Mouse (Mus musculus) hindbrain, embryonic 13.5 days (tissue): ENCODE results near the gene Ugt1a10. TPM values are rescaled to one million over a fixed set of nuclear protein-coding genes. Genes with fewer than 3 reads are reported as not detected.

Experiments used
- ATAC-seq: fragments of 200-750 bp; cut with Nextera tagmentation; 2 replicates; pipeline ENCODE4 v1.8.0; 2017; ENCODE audit warnings: moderate TSS enrichment; ENCODE audit not compliant: low FRiP score
- H3K27ac ChIP-seq: fragments of 300-500 bp; sonication (generic); 2 replicates; pipeline ENCODE4 v1.5.1; 2015; ENCODE audit warnings: inconsistent platforms, mild to moderate bottlenecking, moderate library complexity
- H3K27me3 ChIP-seq: fragments of 300-500 bp; sonication (generic); 2 replicates; pipeline ENCODE4 v1.6.1; 2015; ENCODE audit warnings: mild to moderate bottlenecking, inconsistent platforms
- H3K36me3 ChIP-seq: fragments of 300-500 bp; sonication (generic); 2 replicates; pipeline ENCODE4 v1.6.1; 2015; ENCODE audit warnings: mild to moderate bottlenecking, inconsistent platforms
- H3K4me1 ChIP-seq: fragments of 300-500 bp; sonication (generic); replicated peaks from 2 replicates; pipeline ENCODE4 v1.6.1; 2015; ENCODE audit warnings: inconsistent platforms
- H3K4me2 ChIP-seq: fragments of 300-500 bp; sonication (generic); 2 replicates; pipeline ENCODE4 v1.6.1; 2015; ENCODE audit warnings: inconsistent platforms, mild to moderate bottlenecking, moderate library complexity
- H3K4me3 ChIP-seq: fragments of 300-500 bp; sonication (generic); 2 replicates; pipeline ENCODE4 v1.5.1; 2015; ENCODE audit warnings: mild to moderate bottlenecking, inconsistent platforms
- H3K9ac ChIP-seq: fragments of 300-500 bp; sonication (generic); 2 replicates; pipeline ENCODE4 v1.6.1; 2015; ENCODE audit warnings: mild to moderate bottlenecking, inconsistent platforms
- H3K9me3 ChIP-seq: fragments of 300-500 bp; sonication (generic); 2 replicates; pipeline ENCODE4 v1.6.1; 2016; ENCODE audit warnings: inconsistent platforms
- WGBS: fragments of 180-500 bp; shearing (Covaris S2); methylation state at CpG from one replicate; pipeline ENCODE4 v1.1.7; 2015; 5-methylcytosine and 5-hydroxymethylcytosine counted together
- polyA plus RNA-seq: library from polyadenylated mRNA; unstranded; fragments of >200 nt; fragmentation: Nextera tagmentation; extraction: Ambion mirVana; gene quantifications from 2 replicates; pipeline ENCODE4 v1.2.1, GENCODE M21; 2015

Ugt1a10 gene
- polyA plus RNA-seq, 1 experiment from 2014 or later, result not detected

- Histone ChIP-seq H3K9me3 (peaks cover 96% of the 10 kb centered on the region), H3K27me3 (no peaks in the 10 kb centered on the region), H3K9ac (no peak overlapping the region), H3K4me1 (no peaks in the 10 kb centered on the region), H3K27ac (no peak overlapping the region), H3K36me3 (no peaks in the 10 kb centered on the region), H3K4me2 (no peak overlapping the region), H3K4me3 (no peak overlapping the region)
- WGBS, result 66% methylated on average over 5 of the region's 5 CpGs
- no peak for ATAC-seq
Observed at GRCm38 (mm10) chr1:88243861-88244260, 188.7 kb downstream of the Ugt1a10 start.

- Histone ChIP-seq H3K36me3 (no peaks in the 10 kb centered on the region), H3K4me1 (no peaks in the 10 kb centered on the region), H3K9ac (no peak overlapping the region), H3K4me2 (no peak overlapping the region), H3K27me3 (no peaks in the 10 kb centered on the region), H3K4me3 (no peak overlapping the region), H3K9me3 (peaks cover 96% of the 10 kb centered on the region), H3K27ac (no peak overlapping the region)
- no peak for ATAC-seq
- whole genome bisulfite sequencing, result 78% methylated on average over 6 of the region's 6 CpGs
Observed at GRCm38 (mm10) chr1:88245881-88246280, 190.7 kb downstream of the Ugt1a10 start.

GRCm38 (mm10) chr1:88246386-88246785 is 191.2 kb downstream of the Ugt1a10 start:
- no peak overlapping the region for H3K9ac ChIP-seq
- 43% methylated on average over 6 of the region's 6 CpGs for WGBS
- H3K4me3 ChIP-seq, result no peak overlapping the region
- ATAC-seq, result no peak
- no peaks in the 10 kb centered on the region for H3K27me3 ChIP-seq
- peaks cover 96% of the 10 kb centered on the region for H3K9me3 ChIP-seq
- H3K36me3 ChIP-seq, result no peaks in the 10 kb centered on the region
- no peak overlapping the region for H3K4me2 ChIP-seq
- no peak overlapping the region for H3K27ac ChIP-seq
- H3K4me1 ChIP-seq, result no peaks in the 10 kb centered on the region

GRCm38 (mm10) chr1:88247660-88248059 is 192.5 kb downstream of the Ugt1a10 start:
- 54% methylated on average over 2 of the region's 2 CpGs for WGBS
- Histone ChIP-seq H3K36me3 (no peaks in the 10 kb centered on the region), H3K4me1 (no peaks in the 10 kb centered on the region), H3K27me3 (no peaks in the 10 kb centered on the region), H3K4me3 (no peak overlapping the region), H3K27ac (no peak overlapping the region), H3K4me2 (no peak overlapping the region), H3K9me3 (peaks cover 96% of the 10 kb centered on the region), H3K9ac (no peak overlapping the region)
- ATAC-seq, result no peak

GRCm38 (mm10) chr1:88248658-88249057 is 193.5 kb downstream of the Ugt1a10 start:
- Histone ChIP-seq H3K9ac (no peak overlapping the region), H3K4me3 (no peak overlapping the region), H3K27ac (no peak overlapping the region), H3K27me3 (no peaks in the 10 kb centered on the region), H3K36me3 (no peaks in the 10 kb centered on the region), H3K9me3 (peaks cover 97% of the 10 kb centered on the region), H3K4me1 (no peaks in the 10 kb centered on the region), H3K4me2 (no peak overlapping the region)
- WGBS, result 76% methylated on average over 4 of the region's 4 CpGs
- ATAC-seq, result no peak

GRCm38 (mm10) chr1:88249596-88249995 is 194.4 kb downstream of the Ugt1a10 start:
- ATAC-seq, result no peak
- Histone ChIP-seq H3K4me2 (no peak overlapping the region), H3K27me3 (no peaks in the 10 kb centered on the region), H3K4me1 (no peaks in the 10 kb centered on the region), H3K4me3 (no peak overlapping the region), H3K27ac (no peak overlapping the region), H3K9me3 (peaks cover 97% of the 10 kb centered on the region), H3K36me3 (no peaks in the 10 kb centered on the region), H3K9ac (no peak overlapping the region)
- 81% methylated on average over 7 of the region's 7 CpGs for WGBS

GRCm38 (mm10) chr1:88250023-88250422 is 194.8 kb downstream of the Ugt1a10 start:
- 80% methylated on average over 5 of the region's 5 CpGs for WGBS
- Histone ChIP-seq H3K27ac (no peak overlapping the region), H3K4me1 (no peaks in the 10 kb centered on the region), H3K4me3 (no peak overlapping the region), H3K9ac (no peak overlapping the region), H3K27me3 (no peaks in the 10 kb centered on the region), H3K9me3 (peaks cover 97% of the 10 kb centered on the region), H3K36me3 (no peaks in the 10 kb centered on the region), H3K4me2 (no peak overlapping the region)
- ATAC-seq, result no peak

- no peaks in the 10 kb centered on the region for H3K36me3 ChIP-seq
- H3K4me1 ChIP-seq, result no peaks in the 10 kb centered on the region
- no peak overlapping the region for H3K4me3 ChIP-seq
- no peak overlapping the region for H3K4me2 ChIP-seq
- H3K9me3 ChIP-seq, result peaks cover 96% of the 10 kb centered on the region
- no peak overlapping the region for H3K27ac ChIP-seq
- WGBS, result 78% methylated on average over 8 of the region's 8 CpGs
- no peak overlapping the region for H3K9ac ChIP-seq
- no peak for ATAC-seq
- no peaks in the 10 kb centered on the region for H3K27me3 ChIP-seq
Observed at GRCm38 (mm10) chr1:88253106-88253505, 197.9 kb downstream of the Ugt1a10 start.

GRCm38 (mm10) chr1:88253540-88253939 is 198.4 kb downstream of the Ugt1a10 start:
- ATAC-seq, result no peak

GRCm38 (mm10) chr1:88254793-88255465 is 199.7 kb downstream of the Ugt1a10 start:
- no peak overlapping the region for H3K4me2 ChIP-seq
- peaks cover 12% of the 10 kb centered on the region for H3K4me1 ChIP-seq
- H3K27me3 ChIP-seq, result no peaks in the 10 kb centered on the region
- no peak overlapping the region for H3K4me3 ChIP-seq
- peaks cover 81% of the 10 kb centered on the region for H3K9me3 ChIP-seq
- H3K9ac ChIP-seq, result no peak overlapping the region
- no peak for ATAC-seq
- H3K27ac ChIP-seq, result no peak overlapping the region
- peaks cover 7% of the 10 kb centered on the region for H3K36me3 ChIP-seq
- WGBS, result 89% methylated on average over 12 of the region's 12 CpGs

More at GRCm38 (mm10) chr1:88253540-88253939, 198.4 kb downstream of the Ugt1a10 start:
- no peak overlapping the region for H3K27ac ChIP-seq
- 76% methylated on average over 6 of the region's 6 CpGs for WGBS
- 0 out of 2 replicates have a peak, but pooled peaks cover 3% of the 10 kb centered on the region for H3K4me1 ChIP-seq
- H3K4me3 ChIP-seq, result no peak overlapping the region
- no peaks in the 10 kb centered on the region for H3K36me3 ChIP-seq
- no peak overlapping the region for H3K9ac ChIP-seq
- no peak overlapping the region for H3K4me2 ChIP-seq
- no peaks in the 10 kb centered on the region for H3K27me3 ChIP-seq
- peaks cover 95% of the 10 kb centered on the region for H3K9me3 ChIP-seq

- H3K27ac ChIP-seq, result no peak overlapping the region
- ATAC-seq, result no peak
- WGBS, result 56% methylated on average over 2 of the region's 2 CpGs
- H3K4me1 ChIP-seq, result peaks cover 16% of the 10 kb centered on the region
- no peak overlapping the region for H3K9ac ChIP-seq
- H3K27me3 ChIP-seq, result no peaks in the 10 kb centered on the region
- peaks cover 13% of the 10 kb centered on the region for H3K36me3 ChIP-seq
- no peak overlapping the region for H3K4me3 ChIP-seq
- H3K9me3 ChIP-seq, result peaks cover 76% of the 10 kb centered on the region
- H3K4me2 ChIP-seq, result no peak overlapping the region
Observed at GRCm38 (mm10) chr1:88255466-88255857, 200.3 kb downstream of the Ugt1a10 start.

GRCm38 (mm10) chr1:88255989-88256754 is 201.0 kb downstream of the Ugt1a10 start:
- whole genome bisulfite sequencing, result 81% methylated on average over 13 of the region's 13 CpGs
- Histone ChIP-seq H3K4me3 (no peak overlapping the region), H3K27ac (no peak overlapping the region), H3K4me1 (peaks cover 16% of the 10 kb centered on the region), H3K4me2 (no peak overlapping the region), H3K9ac (no peak overlapping the region), H3K36me3 (peaks cover 20% of the 10 kb centered on the region), H3K27me3 (no peaks in the 10 kb centered on the region), H3K9me3 (peaks cover 69% of the 10 kb centered on the region)
- ATAC-seq, result no peak
